Mouse (Mus musculus): ENCODE data around the gene Gns. TPM values are rescaled to one million over a fixed set of nuclear protein-coding genes. Genes with fewer than 3 reads are reported as not detected.

The Gns gene
- 68.6 and 78.1 TPM in 2 replicates for polyA plus RNA-seq (2015; fragmentation: Nextera tagmentation; extraction: Ambion mirVana)

DNA sequence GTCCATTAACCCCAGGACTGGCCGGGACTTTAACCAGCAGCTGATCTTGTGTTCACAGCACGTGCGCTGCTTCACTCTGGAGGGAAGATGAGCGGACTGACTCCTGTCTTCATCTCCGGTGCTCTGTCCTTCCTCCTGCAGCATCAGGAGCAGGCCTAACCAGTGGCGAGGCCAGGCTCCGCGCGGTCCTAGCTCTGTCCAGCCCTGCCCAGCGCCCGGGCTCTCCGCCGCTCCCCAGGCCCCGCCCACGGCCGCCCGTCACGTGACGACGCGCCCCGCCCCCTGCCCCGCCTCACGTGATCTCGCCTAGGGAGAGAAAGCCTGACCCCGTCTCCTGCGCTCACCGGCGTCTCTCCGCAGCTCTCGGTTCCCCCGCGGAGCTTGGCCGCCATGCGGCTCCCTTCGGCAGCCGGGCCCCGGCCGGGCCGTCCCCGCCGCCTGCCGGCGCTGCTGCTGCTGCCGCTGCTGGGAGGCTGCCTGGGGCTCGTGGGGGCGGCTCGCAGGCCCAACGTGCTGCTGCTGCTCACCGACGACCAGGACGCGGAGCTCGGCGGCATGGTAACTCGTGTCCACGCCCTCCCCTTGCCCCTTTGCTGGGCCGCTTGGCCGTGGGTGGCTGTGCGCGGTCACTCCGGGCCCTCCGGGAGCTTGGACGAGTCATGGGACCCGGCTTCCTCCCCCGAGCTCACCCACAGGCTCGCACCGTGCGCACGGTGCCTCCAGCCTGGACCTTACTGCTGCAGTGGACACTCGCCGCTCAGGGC, at the start of gene Gns:
TSS of gene Gns (plus strand) at position 290 of the 764 bp plus-strand sequence.
- peak within 1 kb of the TSS; percentile 93 for H3K4me2 ChIP-seq (replicated peaks; ENCODE audit: low read depth)
- no peaks in the 10 kb centered on the region for H3K27me3 ChIP-seq (replicated peaks; ENCODE audit: control insufficient read depth, insufficient read depth, low read length)
- peaks cover 4% of the 10 kb centered on the region; the same call in 1 of the 2 replicates for H3K36me3 ChIP-seq (ENCODE audit: control insufficient read depth, insufficient read depth)
- no peak; the same call in 1 of the 2 replicates for TF ChIP-seq CTCF (IDR thresholded peaks at IDR 0.05; ENCODE audit: low read depth)
- H3K27ac ChIP-seq (ENCODE audit: low read depth, low read length): peak within 1 kb of the TSS; percentile 94
- 1% methylated on average over 63 of the region's 72 CpGs for WGBS
- H3K4me3 ChIP-seq (ENCODE audit: low read depth, low read length): peak within 1 kb of the TSS; percentile 85
- peak; percentile 91 for ATAC-seq
- H3K9ac ChIP-seq (ENCODE audit: low read depth, low read length): peak within 1 kb of the TSS; percentile 88
- no peaks in the 10 kb centered on the region for H3K4me1 ChIP-seq (replicated peaks; ENCODE audit: control insufficient read depth, insufficient read depth, low read length)
- no peaks in the 10 kb centered on the region for H3K9me3 ChIP-seq (ENCODE audit: control insufficient read depth)

DNA sequence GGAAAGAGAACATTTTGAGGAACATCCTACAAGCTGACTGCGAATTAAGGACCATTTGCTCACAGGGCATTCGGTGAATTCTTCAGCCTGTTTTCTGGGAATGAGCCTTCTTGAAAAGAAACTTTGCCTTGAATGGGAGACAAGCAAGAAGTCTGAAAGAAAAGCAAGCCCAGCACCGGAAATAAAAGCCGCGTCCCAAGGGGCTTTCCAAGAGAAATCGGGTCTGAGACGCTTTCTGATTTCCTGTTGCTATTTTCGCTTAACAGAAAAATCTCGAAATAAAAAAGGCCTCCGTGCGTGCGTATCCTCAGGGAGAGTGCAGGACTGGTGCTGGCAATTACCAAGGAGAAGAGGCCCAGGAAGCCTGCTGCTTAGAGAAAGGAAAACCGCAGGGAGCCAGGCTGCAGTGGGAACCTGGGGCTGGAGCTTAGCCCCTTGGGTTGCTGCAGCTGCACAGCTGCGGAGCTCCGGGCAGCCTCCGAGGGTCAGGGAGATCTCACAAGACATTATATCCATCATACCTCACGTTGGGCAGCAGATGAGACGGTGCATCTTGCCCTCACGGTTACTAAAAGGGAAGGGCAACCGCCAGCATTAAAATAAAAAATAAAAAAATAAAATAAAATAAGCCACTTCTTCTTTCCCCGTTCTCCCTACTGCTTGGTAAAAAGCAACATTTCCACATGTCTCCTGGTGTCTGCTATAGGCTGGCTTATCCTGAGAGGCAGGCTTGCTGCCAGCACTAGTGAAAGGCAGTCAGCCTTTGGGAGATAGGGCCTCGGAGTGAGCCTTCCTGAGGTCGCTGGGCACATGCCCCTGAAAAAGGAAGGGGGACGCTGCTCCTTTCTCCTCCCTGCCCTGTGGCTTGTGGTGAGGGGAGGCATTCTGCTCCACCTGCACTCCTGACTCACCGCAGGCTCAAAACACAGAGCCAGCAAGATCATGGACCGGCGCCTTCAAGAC, 49.3 kb upstream of the Gns start:
- no peak for ATAC-seq
- Histone ChIP-seq H3K9ac (ENCODE audit: low read depth, low read length) (no peak overlapping the region), H3K36me3 (ENCODE audit: control insufficient read depth, insufficient read depth) (no peaks in the 10 kb centered on the region)

DNA sequence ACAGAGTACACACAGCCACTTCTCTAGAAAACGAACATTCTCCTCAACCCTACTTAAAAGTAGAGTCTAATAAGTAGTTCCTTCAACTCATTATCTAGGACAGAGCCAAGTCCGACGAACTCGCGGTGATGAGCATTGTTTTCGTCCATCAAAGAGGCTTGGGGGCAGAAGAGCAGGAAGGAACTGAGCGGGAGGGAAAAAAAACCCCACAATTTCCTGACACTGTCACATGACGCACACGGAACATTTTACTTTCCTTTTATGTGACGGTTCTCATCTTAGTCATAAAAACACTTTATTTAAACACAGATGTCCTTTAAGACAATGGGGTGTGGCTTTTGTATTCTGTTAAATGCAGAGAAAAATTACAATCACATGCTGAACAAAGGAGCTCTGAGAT, 48.5 kb upstream of the Gns start:
- Histone ChIP-seq H3K9ac (ENCODE audit: low read depth, low read length) (no peak overlapping the region), H3K4me1 (replicated peaks; ENCODE audit: control insufficient read depth, insufficient read depth, low read length) (no peaks in the 10 kb centered on the region), H3K27me3 (replicated peaks; ENCODE audit: control insufficient read depth, insufficient read depth, low read length) (0 out of 2 replicates have a peak, but pooled peaks cover 4% of the 10 kb centered on the region), H3K9me3 (ENCODE audit: control insufficient read depth) (no peaks in the 10 kb centered on the region), H3K36me3 (ENCODE audit: control insufficient read depth, insufficient read depth) (no peaks in the 10 kb centered on the region), H3K4me3 (ENCODE audit: low read depth, low read length) (no peak overlapping the region), H3K27ac (ENCODE audit: low read depth, low read length) (no peak overlapping the region), H3K4me2 (replicated peaks; ENCODE audit: low read depth) (no peak overlapping the region)
- 67% methylated on average over 10 of the region's 10 CpGs for WGBS
- ATAC-seq: no peak
- TF ChIP-seq CTCF (IDR thresholded peaks at IDR 0.05; ENCODE audit: low read depth): no peak

More for the DNA sequence above, 49.3 kb upstream of the Gns start:
- Histone ChIP-seq H3K27ac (ENCODE audit: low read depth, low read length) (no peak overlapping the region), H3K4me3 (ENCODE audit: low read depth, low read length) (no peak overlapping the region), H3K4me1 (replicated peaks; ENCODE audit: control insufficient read depth, insufficient read depth, low read length) (no peaks in the 10 kb centered on the region; the same call in 1 of the 2 replicates), H3K9me3 (ENCODE audit: control insufficient read depth) (no peaks in the 10 kb centered on the region), H3K4me2 (replicated peaks; ENCODE audit: low read depth) (peak overlapping the region; percentile 38), H3K27me3 (replicated peaks; ENCODE audit: control insufficient read depth, insufficient read depth, low read length) (peaks cover 8% of the 10 kb centered on the region)
- TF ChIP-seq CTCF (IDR thresholded peaks at IDR 0.05; ENCODE audit: low read depth): no peak
- 50% methylated on average over 27 of the region's 27 CpGs for WGBS

DNA sequence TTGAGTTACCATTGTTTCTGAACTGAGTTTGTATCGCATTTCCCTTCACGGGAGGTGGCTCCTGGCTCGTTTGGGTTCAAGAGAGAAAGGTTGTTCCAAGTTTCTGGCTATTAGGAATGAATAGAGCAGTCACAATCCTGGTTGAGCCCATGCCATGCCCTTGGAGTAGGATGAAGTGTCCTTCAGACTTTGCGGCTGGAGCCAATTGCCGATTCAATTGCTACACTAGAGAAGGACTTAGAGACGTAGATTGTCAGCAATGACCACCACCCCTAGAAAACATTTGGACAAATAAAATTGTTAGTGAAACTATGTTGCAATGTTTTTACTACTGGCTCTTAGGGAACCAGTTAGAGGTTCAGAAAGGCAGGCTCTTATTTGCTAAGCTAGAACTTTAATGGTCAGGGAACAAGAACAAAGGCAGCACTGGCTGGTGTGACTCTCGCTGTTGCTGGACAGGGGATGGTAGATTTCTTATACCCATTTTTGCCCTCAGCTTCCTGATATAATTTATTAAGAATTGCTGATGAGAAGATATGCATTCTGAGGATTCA, 46.4 kb upstream of the Gns start:
- H3K4me2 ChIP-seq (replicated peaks; ENCODE audit: low read depth): no peak overlapping the region
- H3K4me1 ChIP-seq (replicated peaks; ENCODE audit: control insufficient read depth, insufficient read depth, low read length): no peaks in the 10 kb centered on the region
- no peaks in the 10 kb centered on the region for H3K9me3 ChIP-seq (ENCODE audit: control insufficient read depth)
- ATAC-seq: no peak
- H3K27ac ChIP-seq (ENCODE audit: low read depth, low read length): no peak overlapping the region
- H3K4me3 ChIP-seq (ENCODE audit: low read depth, low read length): no peak overlapping the region
- H3K9ac ChIP-seq (ENCODE audit: low read depth, low read length): no peak overlapping the region
- no peak for TF ChIP-seq CTCF (IDR thresholded peaks at IDR 0.05; ENCODE audit: low read depth)
- WGBS: 87% methylated on average over 7 of the region's 7 CpGs
- H3K36me3 ChIP-seq (ENCODE audit: control insufficient read depth, insufficient read depth): no peaks in the 10 kb centered on the region
- H3K27me3 ChIP-seq (replicated peaks; ENCODE audit: control insufficient read depth, insufficient read depth, low read length): no peaks in the 10 kb centered on the region

DNA sequence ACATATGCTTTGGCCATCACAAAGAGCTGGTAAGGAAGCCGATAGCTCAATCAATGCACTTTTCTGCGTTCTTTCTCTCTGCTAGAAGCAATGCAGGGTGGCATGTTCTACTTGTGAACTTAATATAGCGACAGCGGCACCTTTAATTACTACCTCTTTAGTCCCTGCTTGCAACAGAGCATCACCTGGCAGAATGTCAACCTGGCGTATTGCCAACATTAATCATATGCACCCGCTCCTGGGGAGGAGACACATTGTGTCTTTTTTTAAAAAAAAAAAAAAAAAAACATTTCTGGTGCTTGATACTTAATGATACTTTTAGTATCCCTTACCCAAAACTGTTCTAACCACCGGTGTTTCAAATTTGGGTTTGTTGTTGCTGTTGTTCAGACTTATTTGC, 41.4 kb upstream of the Gns start:
- no peak for TF ChIP-seq CTCF (IDR thresholded peaks at IDR 0.05; ENCODE audit: low read depth)
- Histone ChIP-seq H3K27ac (ENCODE audit: low read depth, low read length) (no peak overlapping the region), H3K9ac (ENCODE audit: low read depth, low read length) (no peak overlapping the region), H3K27me3 (replicated peaks; ENCODE audit: control insufficient read depth, insufficient read depth, low read length) (no peaks in the 10 kb centered on the region), H3K4me3 (ENCODE audit: low read depth, low read length) (no peak overlapping the region), H3K4me2 (replicated peaks; ENCODE audit: low read depth) (no peak overlapping the region), H3K4me1 (replicated peaks; ENCODE audit: control insufficient read depth, insufficient read depth, low read length) (no peaks in the 10 kb centered on the region), H3K36me3 (ENCODE audit: control insufficient read depth, insufficient read depth) (no peaks in the 10 kb centered on the region), H3K9me3 (ENCODE audit: control insufficient read depth) (no peaks in the 10 kb centered on the region)
- 67% methylated on average over 7 of the region's 7 CpGs for WGBS
- ATAC-seq: no peak

DNA sequence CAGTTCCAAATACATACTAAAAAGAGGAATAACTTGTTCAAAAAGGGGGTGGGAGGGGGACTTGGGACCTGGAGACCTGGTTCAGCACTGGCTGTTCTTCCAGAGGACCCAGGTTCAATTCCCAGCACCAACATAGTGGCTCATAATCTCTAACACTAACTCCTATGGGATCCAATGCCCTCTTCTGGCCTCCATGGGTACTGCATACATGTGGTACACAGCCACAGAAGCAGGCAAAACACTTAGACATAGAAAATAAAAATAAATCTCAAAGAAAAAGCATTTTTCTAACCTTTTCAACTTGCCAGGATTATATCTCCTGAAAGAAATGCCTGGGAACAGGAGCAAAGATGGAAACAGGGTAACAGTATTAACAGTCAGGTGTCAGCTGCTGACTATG, 38.7 kb upstream of the Gns start:
- Histone ChIP-seq H3K4me3 (ENCODE audit: low read depth, low read length) (no peak overlapping the region), H3K9me3 (ENCODE audit: control insufficient read depth) (no peaks in the 10 kb centered on the region), H3K4me2 (replicated peaks; ENCODE audit: low read depth) (no peak overlapping the region), H3K27me3 (replicated peaks; ENCODE audit: control insufficient read depth, insufficient read depth, low read length) (no peaks in the 10 kb centered on the region), H3K9ac (ENCODE audit: low read depth, low read length) (no peak overlapping the region), H3K4me1 (replicated peaks; ENCODE audit: control insufficient read depth, insufficient read depth, low read length) (no peaks in the 10 kb centered on the region), H3K27ac (ENCODE audit: low read depth, low read length) (no peak overlapping the region), H3K36me3 (ENCODE audit: control insufficient read depth, insufficient read depth) (no peaks in the 10 kb centered on the region)
- no peak for ATAC-seq
- TF ChIP-seq CTCF (IDR thresholded peaks at IDR 0.05; ENCODE audit: low read depth): peak; percentile 42; the same call in 1 of the 2 replicates

All from intestine, postnatal 0 days (tissue).